Mouse (Mus musculus): Measurements from ENCODE around the gene Zfhx2. TPM values are rescaled to one million over a fixed set of nuclear protein-coding genes. Genes with fewer than 3 reads are reported as not detected.

Zfhx2 gene
- polyA plus RNA-seq (2015; fragmentation: Nextera tagmentation; extraction: Ambion mirVana) = 1.0 and 1.3 TPM in 2 replicates

GRCm38 (mm10) chr14:55092011-55092577 is at the start of gene Zfhx2:
Zfhx2 (minus strand) TSS chr14:55092324.
- Histone ChIP-seq H3K9ac (ENCODE audit: low read length) (peak within 1 kb of the TSS; percentile 56), H3K4me1 (replicated peaks; ENCODE audit: control insufficient read depth, insufficient read depth) (peaks cover 7% of the 10 kb centered on the region), H3K4me2 (replicated peaks; ENCODE audit: low read depth) (peak within 1 kb of the TSS; percentile 80), H3K27me3 (ENCODE audit: control insufficient read depth, insufficient read depth, low read length) (no peaks in the 10 kb centered on the region), H3K9me3 (ENCODE audit: control insufficient read depth, low read length) (no peaks in the 10 kb centered on the region), H3K36me3 (ENCODE audit: control insufficient read depth, insufficient read depth, low read length) (no peaks in the 10 kb centered on the region), H3K4me3 (ENCODE audit: low read depth, low read length) (peak within 1 kb of the TSS; percentile 58), H3K27ac (replicated peaks) (peak within 1 kb of the TSS; percentile 45)
- DNase-seq (ENCODE audit: low spot score) = peak; percentile 94
- TF ChIP-seq EP300 (optimal IDR thresholded peaks at IDR 0.05) = no peak
- peak; percentile 44 for TF ChIP-seq CTCF (IDR thresholded peaks at IDR 0.05; ENCODE audit: low read depth)
- WGBS = under 1% methylated on average over 34 of the region's 34 CpGs
- peak; percentile 88 for ATAC-seq (ENCODE audit: low FRiP score, low TSS enrichment)

DNA sequence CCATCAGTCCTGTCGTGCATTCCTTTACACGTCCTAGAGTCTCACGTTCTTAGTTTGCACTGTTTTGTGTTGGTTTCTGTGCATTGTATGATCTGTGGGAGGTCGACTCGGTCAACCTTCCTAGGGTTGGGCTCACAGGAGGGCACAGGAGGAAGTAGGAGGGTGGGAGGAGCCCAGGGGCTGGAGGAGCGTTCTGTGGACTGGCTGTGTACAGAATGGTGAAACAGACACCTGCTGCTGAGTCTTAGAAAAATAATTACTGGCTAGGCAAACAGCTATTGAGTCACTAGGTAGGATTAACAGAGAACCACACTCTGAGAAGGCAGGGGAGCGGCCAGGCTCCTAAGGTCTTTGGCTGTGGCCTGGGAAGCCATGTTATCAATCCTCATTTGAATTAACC is 47.2 kb upstream of the Zfhx2 start:
- ATAC-seq (ENCODE audit: low FRiP score, low TSS enrichment) (peak; percentile 92), DNase-seq (ENCODE audit: low spot score) (peak; percentile 67)
- no peak overlapping the region for H3K27ac ChIP-seq (replicated peaks)
- no peaks in the 10 kb centered on the region for H3K9me3 ChIP-seq (ENCODE audit: control insufficient read depth, low read length)
- TF ChIP-seq CTCF (IDR thresholded peaks at IDR 0.05; ENCODE audit: low read depth) (no peak), EP300 (optimal IDR thresholded peaks at IDR 0.05) (no peak)
- H3K36me3 ChIP-seq (ENCODE audit: control insufficient read depth, insufficient read depth, low read length) = no peaks in the 10 kb centered on the region
- H3K4me1 ChIP-seq (replicated peaks; ENCODE audit: control insufficient read depth, insufficient read depth) = no peaks in the 10 kb centered on the region
- no peak overlapping the region for H3K4me2 ChIP-seq (replicated peaks; ENCODE audit: low read depth)
- H3K9ac ChIP-seq (ENCODE audit: low read length) = no peak overlapping the region
- H3K27me3 ChIP-seq (ENCODE audit: control insufficient read depth, insufficient read depth, low read length) = no peaks in the 10 kb centered on the region
- 33% methylated on average over 7 of the region's 7 CpGs for WGBS
- no peak overlapping the region for H3K4me3 ChIP-seq (ENCODE audit: low read depth, low read length)

DNA sequence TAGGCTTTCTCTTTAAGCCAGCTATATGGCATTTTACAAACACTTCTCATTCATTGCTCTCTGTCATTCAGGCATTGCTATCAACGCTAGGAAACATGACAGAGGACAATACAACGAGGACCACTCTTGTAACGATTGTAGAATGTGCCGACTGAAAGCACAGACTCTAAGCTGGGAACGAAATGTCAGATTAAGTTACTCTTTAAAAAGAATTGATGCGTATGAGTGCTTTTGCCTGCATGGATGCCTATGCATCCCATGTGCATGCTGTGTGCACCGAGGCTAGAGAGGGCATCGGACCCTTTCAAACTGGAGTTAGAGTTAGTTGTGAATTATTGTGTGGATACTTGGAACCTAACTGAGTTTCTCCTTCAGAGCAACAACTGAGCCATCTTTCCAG is 43.6 kb upstream of the Zfhx2 start:
- Histone ChIP-seq H3K4me3 (ENCODE audit: low read depth, low read length) (no peak overlapping the region), H3K9ac (ENCODE audit: low read length) (no peak overlapping the region), H3K4me2 (replicated peaks; ENCODE audit: low read depth) (no peak overlapping the region), H3K27ac (replicated peaks) (no peak overlapping the region), H3K36me3 (ENCODE audit: control insufficient read depth, insufficient read depth, low read length) (no peaks in the 10 kb centered on the region), H3K9me3 (ENCODE audit: control insufficient read depth, low read length) (no peaks in the 10 kb centered on the region), H3K27me3 (ENCODE audit: control insufficient read depth, insufficient read depth, low read length) (no peaks in the 10 kb centered on the region), H3K4me1 (replicated peaks; ENCODE audit: control insufficient read depth, insufficient read depth) (no peaks in the 10 kb centered on the region)
- TF ChIP-seq EP300 (optimal IDR thresholded peaks at IDR 0.05) (no peak), CTCF (IDR thresholded peaks at IDR 0.05; ENCODE audit: low read depth) (no peak)
- ATAC-seq (ENCODE audit: low FRiP score, low TSS enrichment) (no peak), DNase-seq (ENCODE audit: low spot score) (no peak)
- 76% methylated on average over 8 of the region's 8 CpGs for WGBS

DNA sequence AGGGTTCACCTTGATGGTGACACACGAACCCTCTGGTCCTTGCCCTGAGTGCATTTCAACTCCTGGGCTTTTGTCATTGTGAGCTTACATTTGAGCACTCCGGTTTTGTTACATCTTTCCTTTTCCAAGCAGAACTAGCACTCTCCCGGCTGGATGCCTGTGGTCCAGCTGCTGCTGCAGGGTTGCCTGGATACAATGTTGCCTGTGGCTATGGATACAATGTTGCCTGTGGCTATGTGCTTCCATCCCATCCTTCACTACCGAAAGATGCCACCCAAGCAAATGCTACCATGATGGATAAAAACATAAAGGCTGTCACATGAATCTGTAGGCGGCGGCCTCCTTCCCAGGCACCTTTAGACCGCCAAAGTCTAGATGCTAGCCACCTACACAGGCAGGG is 34.4 kb upstream of the Zfhx2 start:
- Histone ChIP-seq H3K4me2 (replicated peaks; ENCODE audit: low read depth) (no peak overlapping the region), H3K4me1 (replicated peaks; ENCODE audit: control insufficient read depth, insufficient read depth) (no peaks in the 10 kb centered on the region), H3K9ac (ENCODE audit: low read length) (no peak overlapping the region), H3K9me3 (ENCODE audit: control insufficient read depth, low read length) (no peaks in the 10 kb centered on the region), H3K4me3 (ENCODE audit: low read depth, low read length) (no peak overlapping the region), H3K27ac (replicated peaks) (no peak overlapping the region), H3K36me3 (ENCODE audit: control insufficient read depth, insufficient read depth, low read length) (no peaks in the 10 kb centered on the region), H3K27me3 (ENCODE audit: control insufficient read depth, insufficient read depth, low read length) (no peaks in the 10 kb centered on the region)
- no peak for DNase-seq (ENCODE audit: low spot score)
- 83% methylated on average over 7 of the region's 7 CpGs for WGBS
- no peak for TF ChIP-seq CTCF (IDR thresholded peaks at IDR 0.05; ENCODE audit: low read depth)
- no peak for TF ChIP-seq EP300 (optimal IDR thresholded peaks at IDR 0.05)
- ATAC-seq (ENCODE audit: low FRiP score, low TSS enrichment) = no peak

GRCm38 (mm10) chr14:55125711-55126110 is 33.6 kb upstream of the Zfhx2 start:
- WGBS = 59% methylated on average over 5 of the region's 5 CpGs

DNA sequence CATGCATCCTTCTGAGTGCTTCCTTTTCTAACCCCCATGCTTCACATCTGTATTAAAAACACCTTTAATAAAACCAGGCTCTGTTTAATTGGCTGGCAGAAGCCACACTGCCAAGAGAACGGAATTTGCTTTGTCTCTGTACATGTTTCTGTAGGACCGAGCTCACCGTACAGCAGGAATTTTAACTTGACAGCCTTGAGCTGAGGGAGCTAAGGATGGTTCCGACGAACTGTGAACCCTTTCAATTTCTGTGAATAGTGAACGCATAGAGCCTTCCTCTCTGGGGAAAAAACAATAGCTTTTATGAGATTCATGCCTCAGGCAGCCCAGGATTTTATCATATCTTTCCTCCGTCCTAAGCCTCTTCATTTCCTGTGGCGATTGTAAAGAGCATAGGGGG is 30.2 kb upstream of the Zfhx2 start:
- H3K36me3 ChIP-seq (ENCODE audit: control insufficient read depth, insufficient read depth, low read length) = no peaks in the 10 kb centered on the region
- ATAC-seq (ENCODE audit: low FRiP score, low TSS enrichment) = no peak
- no peak overlapping the region for H3K4me3 ChIP-seq (ENCODE audit: low read depth, low read length)
- no peak overlapping the region for H3K9ac ChIP-seq (ENCODE audit: low read length)
- 32% methylated on average over 8 of the region's 8 CpGs for WGBS
- no peak for DNase-seq (ENCODE audit: low spot score)
- peak overlapping the region; percentile 23; the same call in 1 of the 2 replicates for H3K4me2 ChIP-seq (replicated peaks; ENCODE audit: low read depth)
- H3K27me3 ChIP-seq (ENCODE audit: control insufficient read depth, insufficient read depth, low read length) = no peaks in the 10 kb centered on the region
- H3K27ac ChIP-seq (replicated peaks) = no peak overlapping the region
- no peaks in the 10 kb centered on the region for H3K9me3 ChIP-seq (ENCODE audit: control insufficient read depth, low read length)
- no peak for TF ChIP-seq CTCF (IDR thresholded peaks at IDR 0.05; ENCODE audit: low read depth)
- H3K4me1 ChIP-seq (replicated peaks; ENCODE audit: control insufficient read depth, insufficient read depth) = no peaks in the 10 kb centered on the region

More at GRCm38 (mm10) chr14:55125711-55126110, 33.6 kb upstream of the Zfhx2 start:
- Histone ChIP-seq H3K9me3 (ENCODE audit: control insufficient read depth, low read length) (no peaks in the 10 kb centered on the region), H3K4me1 (replicated peaks; ENCODE audit: control insufficient read depth, insufficient read depth) (no peaks in the 10 kb centered on the region), H3K27me3 (ENCODE audit: control insufficient read depth, insufficient read depth, low read length) (no peaks in the 10 kb centered on the region), H3K4me2 (replicated peaks; ENCODE audit: low read depth) (no peak overlapping the region), H3K27ac (replicated peaks) (no peak overlapping the region), H3K9ac (ENCODE audit: low read length) (no peak overlapping the region), H3K4me3 (ENCODE audit: low read depth, low read length) (no peak overlapping the region), H3K36me3 (ENCODE audit: control insufficient read depth, insufficient read depth, low read length) (no peaks in the 10 kb centered on the region)
- ATAC-seq (ENCODE audit: low FRiP score, low TSS enrichment) (no peak), DNase-seq (ENCODE audit: low spot score) (no peak)
- no peak for TF ChIP-seq EP300 (optimal IDR thresholded peaks at IDR 0.05)
- TF ChIP-seq CTCF (IDR thresholded peaks at IDR 0.05; ENCODE audit: low read depth) = no peak
